Mouse (Mus musculus): ENCODE measurements around the gene Ttc21a. TPM values are rescaled to one million over a fixed set of nuclear protein-coding genes. Genes with fewer than 3 reads are reported as not detected.
"Not testable (repeated sequence)": the region's sequence is repeated elsewhere in the genome, so short reads cannot be mapped to it uniquely, and the experiment has no call there.

Gene Ttc21a
- polyA plus RNA-seq, 1 experiment from 2014 or later: 0.20 TPM

- H3K4me2 ChIP-seq (replicated peaks): no peak overlapping the region
- H3K27ac ChIP-seq: no peak overlapping the region
- H3K4me1 ChIP-seq: peaks cover 18% of the 10 kb centered on the region; the same call in 1 of the 2 replicates
- no peak overlapping the region for H3K4me3 ChIP-seq
- ATAC-seq (ENCODE audit: low FRiP score, low read depth): no peak
- H3K9ac ChIP-seq: no peak overlapping the region
- 0 out of 2 replicates have a peak, but pooled peaks cover 4% of the 10 kb centered on the region for H3K27me3 ChIP-seq
- H3K36me3 ChIP-seq: no peaks in the 10 kb centered on the region
- H3K9me3 ChIP-seq: 0 out of 2 replicates have a peak, but pooled peaks cover 5% of the 10 kb centered on the region
- 70% methylated on average over 7 of the region's 7 CpGs for WGBS
These were observed 71.9 kb downstream of the Ttc21a start for GRCm38 (mm10) chr9:120009226-120009841.

DNA sequence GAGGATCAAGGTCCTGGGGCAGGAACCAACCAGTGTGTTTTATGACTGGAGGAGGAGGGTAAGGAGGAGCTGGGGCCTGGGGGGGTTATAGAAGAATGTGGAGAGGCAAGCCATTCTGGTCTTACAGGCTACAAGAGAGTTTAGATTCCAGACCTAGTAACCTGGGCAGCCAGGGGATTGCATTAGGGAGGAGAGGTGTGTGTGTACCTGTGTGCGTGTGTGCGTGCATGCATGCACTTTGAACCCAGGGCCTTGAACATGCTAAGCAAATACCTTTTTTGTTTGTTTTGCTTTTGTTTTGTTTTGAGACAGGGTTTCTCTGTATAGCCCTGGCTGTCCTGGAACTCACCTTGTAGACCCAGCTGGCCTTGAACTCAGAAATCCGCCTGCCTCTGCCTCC is 72.5 kb downstream of the Ttc21a start:
- no peak for ATAC-seq (ENCODE audit: low FRiP score, low read depth)
- no peak overlapping the region for H3K4me2 ChIP-seq (replicated peaks)
- H3K27me3 ChIP-seq: 0 out of 2 replicates have a peak, but pooled peaks cover 4% of the 10 kb centered on the region
- H3K9ac ChIP-seq: no peak overlapping the region
- no peak overlapping the region for H3K4me3 ChIP-seq
- WGBS: 94% methylated on average over 3 of the region's 3 CpGs
- H3K9me3 ChIP-seq: 0 out of 2 replicates have a peak, but pooled peaks cover 5% of the 10 kb centered on the region
- H3K4me1 ChIP-seq: peaks cover 18% of the 10 kb centered on the region; the same call in 1 of the 2 replicates
- H3K36me3 ChIP-seq: no peaks in the 10 kb centered on the region
- no peak overlapping the region for H3K27ac ChIP-seq

- no peaks in the 10 kb centered on the region for H3K36me3 ChIP-seq
- H3K27ac ChIP-seq: peak overlapping the region; percentile 67
- H3K9ac ChIP-seq: peak overlapping the region; percentile 50; the same call in 1 of the 2 replicates
- peak overlapping the region; percentile 44 for H3K4me3 ChIP-seq
- peaks cover 15% of the 10 kb centered on the region; the same call in 1 of the 2 replicates for H3K4me1 ChIP-seq
- H3K27me3 ChIP-seq: 0 out of 2 replicates have a peak, but pooled peaks cover 4% of the 10 kb centered on the region
- WGBS: 4% methylated on average over 41 of the region's 60 CpGs
- H3K9me3 ChIP-seq: 0 out of 2 replicates have a peak, but pooled peaks cover 5% of the 10 kb centered on the region
- peak overlapping the region; percentile 80 for H3K4me2 ChIP-seq (replicated peaks)
- ATAC-seq (ENCODE audit: low FRiP score, low read depth): peak; percentile 91
These were observed 73.5 kb downstream of the Ttc21a start for GRCm38 (mm10) chr9:120010781-120011511.

DNA sequence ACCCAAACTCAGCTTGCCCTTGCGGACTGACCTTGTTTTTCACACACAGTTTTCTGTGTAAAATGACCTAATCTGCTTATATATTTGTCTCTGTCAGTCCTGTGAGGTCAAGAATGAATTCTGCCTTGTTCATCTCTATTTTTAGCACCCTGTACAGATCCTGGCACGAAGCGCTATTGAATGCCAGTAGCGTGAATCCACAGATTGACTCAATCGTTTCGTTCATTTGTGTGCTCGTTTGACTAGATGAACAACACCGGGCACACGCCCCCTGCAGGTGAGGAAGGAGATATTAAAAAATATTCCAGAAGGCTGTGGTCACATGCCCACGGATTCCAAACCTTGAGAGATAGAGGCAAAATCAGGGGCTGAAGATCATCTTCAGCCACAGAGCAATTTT is 74.1 kb downstream of the Ttc21a start:
- peak; percentile 30 for ATAC-seq (ENCODE audit: low FRiP score, low read depth)
- H3K9me3 ChIP-seq: 0 out of 2 replicates have a peak, but pooled peaks cover 5% of the 10 kb centered on the region
- H3K36me3 ChIP-seq: no peaks in the 10 kb centered on the region
- no peak overlapping the region for H3K27ac ChIP-seq
- H3K4me2 ChIP-seq (replicated peaks): peak overlapping the region; percentile 80
- 2% methylated on average over 10 of the region's 10 CpGs for WGBS
- peaks cover 12% of the 10 kb centered on the region; the same call in 1 of the 2 replicates for H3K4me1 ChIP-seq
- peak overlapping the region; percentile 44 for H3K4me3 ChIP-seq
- H3K27me3 ChIP-seq: 0 out of 2 replicates have a peak, but pooled peaks cover 4% of the 10 kb centered on the region
- no peak overlapping the region for H3K9ac ChIP-seq

DNA sequence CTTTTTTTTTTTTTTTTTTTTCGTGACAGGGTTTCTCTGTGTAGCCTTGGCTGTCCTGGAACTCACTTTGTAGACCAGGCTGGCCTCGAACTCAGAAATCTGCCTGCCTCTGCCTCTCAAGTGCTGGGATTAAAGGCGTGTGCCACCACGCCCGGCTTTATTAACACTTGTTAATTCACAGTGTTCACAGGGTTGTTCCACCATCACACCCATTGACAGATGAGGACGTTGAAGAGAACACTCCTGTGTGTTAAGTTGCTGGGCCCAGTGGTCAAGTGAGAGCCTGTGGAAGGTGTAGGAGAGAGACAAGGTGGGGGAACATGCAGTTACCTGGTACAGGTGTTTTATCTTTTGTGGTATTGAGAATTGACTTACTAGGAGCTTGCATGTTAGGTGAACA is 74.8 kb downstream of the Ttc21a start:
- H3K4me1 ChIP-seq: peaks cover 12% of the 10 kb centered on the region; the same call in 1 of the 2 replicates
- 82% methylated on average over 6 of the region's 6 CpGs for WGBS
- H3K27ac ChIP-seq; H3K4me2 ChIP-seq (replicated peaks); ATAC-seq (ENCODE audit: low FRiP score, low read depth); H3K36me3 ChIP-seq; H3K27me3 ChIP-seq; H3K4me3 ChIP-seq; H3K9me3 ChIP-seq; H3K9ac ChIP-seq: not testable (repeated sequence)

- Histone ChIP-seq H3K4me2 (replicated peaks) (no peak overlapping the region), H3K4me1 (peaks cover 12% of the 10 kb centered on the region; the same call in 1 of the 2 replicates), H3K27ac (no peak overlapping the region), H3K9ac (no peak overlapping the region), H3K4me3 (no peak overlapping the region), H3K27me3 (0 out of 2 replicates have a peak, but pooled peaks cover 4% of the 10 kb centered on the region), H3K9me3 (0 out of 2 replicates have a peak, but pooled peaks cover 4% of the 10 kb centered on the region), H3K36me3 (no peaks in the 10 kb centered on the region)
- ATAC-seq (ENCODE audit: low FRiP score, low read depth): no peak
- 75% methylated on average over 5 of the region's 5 CpGs for WGBS
These were observed 75.4 kb downstream of the Ttc21a start for GRCm38 (mm10) chr9:120012781-120013180.

- no peaks in the 10 kb centered on the region for H3K36me3 ChIP-seq
- no peak overlapping the region for H3K27ac ChIP-seq
- WGBS: 69% methylated on average over 11 of the region's 11 CpGs
- ATAC-seq (ENCODE audit: low FRiP score, low read depth): no peak
- H3K9me3 ChIP-seq: no peaks in the 10 kb centered on the region
- H3K9ac ChIP-seq: no peak overlapping the region
- H3K27me3 ChIP-seq: 0 out of 2 replicates have a peak, but pooled peaks cover 4% of the 10 kb centered on the region
- peaks cover 12% of the 10 kb centered on the region; the same call in 1 of the 2 replicates for H3K4me1 ChIP-seq
- no peak overlapping the region for H3K4me2 ChIP-seq (replicated peaks)
- H3K4me3 ChIP-seq: no peak overlapping the region
These were observed 75.9 kb downstream of the Ttc21a start for GRCm38 (mm10) chr9:120013251-120013820.

DNA sequence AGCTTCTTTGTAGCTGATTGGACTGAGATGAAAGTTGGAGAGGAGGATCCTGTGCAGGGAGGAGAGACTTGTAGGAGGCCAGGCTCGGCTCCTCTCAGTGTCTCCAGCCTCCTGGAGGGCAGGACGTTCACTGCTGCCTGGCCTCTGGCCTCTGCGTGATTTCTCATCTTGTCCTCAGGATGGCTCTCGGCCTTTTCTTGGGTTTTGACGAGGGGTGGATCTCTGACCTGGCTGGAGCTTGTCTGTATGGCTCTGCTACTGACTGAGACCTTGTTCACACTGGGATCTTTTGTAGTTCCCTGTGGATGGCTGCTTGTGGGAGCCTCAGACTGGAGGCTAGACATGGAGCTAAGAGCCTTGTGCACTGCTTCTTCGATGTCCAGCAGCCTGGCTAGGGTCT is 77.4 kb downstream of the Ttc21a start:
- H3K27me3 ChIP-seq: 0 out of 2 replicates have a peak, but pooled peaks cover 4% of the 10 kb centered on the region
- peaks cover 12% of the 10 kb centered on the region; the same call in 1 of the 2 replicates for H3K4me1 ChIP-seq
- WGBS: 56% methylated on average over 6 of the region's 6 CpGs
- ATAC-seq (ENCODE audit: low FRiP score, low read depth): no peak
- no peak overlapping the region for H3K27ac ChIP-seq
- no peaks in the 10 kb centered on the region for H3K36me3 ChIP-seq
- no peak overlapping the region for H3K4me3 ChIP-seq
- H3K9ac ChIP-seq: no peak overlapping the region
- no peaks in the 10 kb centered on the region for H3K9me3 ChIP-seq
- no peak overlapping the region for H3K4me2 ChIP-seq (replicated peaks)

- H3K4me2 ChIP-seq (replicated peaks): no peak overlapping the region
- H3K27me3 ChIP-seq: 0 out of 2 replicates have a peak, but pooled peaks cover 4% of the 10 kb centered on the region
- 76% methylated on average over 10 of the region's 10 CpGs for WGBS
- H3K36me3 ChIP-seq: no peaks in the 10 kb centered on the region
- no peaks in the 10 kb centered on the region for H3K9me3 ChIP-seq
- H3K4me3 ChIP-seq: no peak overlapping the region
- H3K9ac ChIP-seq: no peak overlapping the region
- no peak for ATAC-seq (ENCODE audit: low FRiP score, low read depth)
- peaks cover 15% of the 10 kb centered on the region for H3K4me1 ChIP-seq
- no peak overlapping the region for H3K27ac ChIP-seq
These were observed 79.5 kb downstream of the Ttc21a start for GRCm38 (mm10) chr9:120016956-120017355.

All from limb, embryonic 13.5 days (tissue).